Mouse (Mus musculus) cerebellum, postnatal 4 days (tissue): ENCODE measurements around the gene Mrps12.
A peak's percentile ranks its signal among the peaks of the same experiment; 100 is the strongest.
"Not testable (repeated sequence)": the region's sequence is repeated elsewhere in the genome, so short reads cannot be mapped to it uniquely, and the experiment has no call there.

Experiments
- DNase-seq, 2 experiments: peaks; one replicate each; pipeline ENCODE4 v3.0.0; 2022; ENCODE audit warnings: low spot score in 2 of 2, mixed read lengths in 1 of 2

Mrps12 gene

GRCm38 (mm10) chr7:28709454-28709853, 32.2 kb downstream of the Mrps12 start:
- DNase-seq, result no peak

GRCm38 (mm10) chr7:28702601-28703143, 38.9 kb downstream of the Mrps12 start:
- no peak for DNase-seq

GRCm38 (mm10) chr7:28701306-28701705, 40.3 kb downstream of the Mrps12 start:
- DNase-seq, result not testable (repeated sequence)

GRCm38 (mm10) chr7:28700269-28700668, 41.4 kb downstream of the Mrps12 start:
- no peak for DNase-seq

- DNase-seq, result no peak
Observed at GRCm38 (mm10) chr7:28697277-28697676, 44.3 kb downstream of the Mrps12 start.

GRCm38 (mm10) chr7:28694966-28695511, 46.6 kb downstream of the Mrps12 start:
- no peak for DNase-seq

- DNase-seq, result peak in 1 of 2 experiments; percentile 3
Observed at GRCm38 (mm10) chr7:28694423-28694822, 47.2 kb downstream of the Mrps12 start.

- peak; percentile 36 to 64 for DNase-seq
Observed at GRCm38 (mm10) chr7:28693321-28693966, 48.2 kb downstream of the Mrps12 start.

GRCm38 (mm10) chr7:28692545-28693320, 48.9 kb downstream of the Mrps12 start, which contains the start of gene Fbxo27:
Gene Fbxo27 (plus strand): TSS chr7:28692849.
- no peak for DNase-seq

GRCm38 (mm10) chr7:28691075-28691474, 50.5 kb downstream of the Mrps12 start:
- no peak for DNase-seq
